ENCODE assay signal across 8 mouse cellular contexts in genomic region chr1:138385156-138385841, GRCm38 (mm10).
DNase-seq lines count a peak whose midpoint lies in the region; ATAC-seq and TF ChIP-seq lines count a peak whose summit lies in the region.

No protein-coding gene starts in this region.

- TF ChIP-seq CTCF in stomach, postnatal 0 days (IDR thresholded peaks at IDR 0.05; ENCODE audit: low read depth) = no peak

- H3K4me1 ChIP-seq in stomach, embryonic 14.5 days (ENCODE audit: control insufficient read depth, insufficient read depth, low read length) = no peaks in the 10 kb centered on the region
- no peaks in the 10 kb centered on the region for H3K4me1 ChIP-seq in stomach, postnatal 0 days (replicated peaks; ENCODE audit: control insufficient read depth, insufficient read depth)
- 0 out of 2 replicates have a peak, but pooled peaks cover 3% of the 10 kb centered on the region for H3K4me1 ChIP-seq in limb, embryonic 11.5 days (ENCODE audit: control insufficient read depth, insufficient read depth, low read length)
- no peaks in the 10 kb centered on the region for H3K4me1 ChIP-seq in stomach, embryonic 15.5 days

- no peaks in the 10 kb centered on the region for H3K9me3 ChIP-seq in stomach, embryonic 14.5 days (ENCODE audit: control insufficient read depth, low read depth, low read length)
- H3K9me3 ChIP-seq in stomach, postnatal 0 days (ENCODE audit: control insufficient read depth, low read length) = no peaks in the 10 kb centered on the region
- no peaks in the 10 kb centered on the region for H3K9me3 ChIP-seq in limb, embryonic 11.5 days (ENCODE audit: control insufficient read depth, low read length)
- no peaks in the 10 kb centered on the region for H3K9me3 ChIP-seq in stomach, embryonic 15.5 days

- H3K27me3 ChIP-seq in stomach, embryonic 14.5 days (ENCODE audit: control insufficient read depth, insufficient read depth, low read length) = no peaks in the 10 kb centered on the region
- no peaks in the 10 kb centered on the region for H3K27me3 ChIP-seq in stomach, postnatal 0 days (ENCODE audit: control insufficient read depth, insufficient read depth, low read length)
- H3K27me3 ChIP-seq in limb, embryonic 11.5 days (ENCODE audit: control insufficient read depth, insufficient read depth, low read length) = no peaks in the 10 kb centered on the region
- H3K27me3 ChIP-seq in stomach, embryonic 15.5 days (replicated peaks) = no peaks in the 10 kb centered on the region

- H3K36me3 ChIP-seq in stomach, embryonic 14.5 days (ENCODE audit: control insufficient read depth, insufficient read depth, low read length) = no peaks in the 10 kb centered on the region
- H3K36me3 ChIP-seq in stomach, postnatal 0 days (ENCODE audit: control insufficient read depth, insufficient read depth, low read length) = no peaks in the 10 kb centered on the region
- no peaks in the 10 kb centered on the region for H3K36me3 ChIP-seq in limb, embryonic 11.5 days (ENCODE audit: control insufficient read depth, insufficient read depth, low read length)
- no peaks in the 10 kb centered on the region for H3K36me3 ChIP-seq in stomach, embryonic 15.5 days

- intact Hi-C loops in left cerebral cortex, postnatal 25 days (cut with DNase I) = no loop called here

- no peak overlapping the region for H3K4me3 ChIP-seq in stomach, embryonic 14.5 days (ENCODE audit: low read depth, low read length)
- H3K4me3 ChIP-seq in stomach, postnatal 0 days (ENCODE audit: low read depth, low read length) = no peak overlapping the region
- H3K4me3 ChIP-seq in limb, embryonic 11.5 days (ENCODE audit: low read depth, low read length) = no peak overlapping the region
- H3K4me3 ChIP-seq in stomach, embryonic 15.5 days (replicated peaks) = no peak overlapping the region

- no peak for TF ChIP-seq EP300 in stomach, postnatal 0 days (optimal IDR thresholded peaks at IDR 0.05)

- no peak for ATAC-seq in stomach, embryonic 14.5 days (ENCODE audit: insufficient number of reproducible peaks, insufficient read depth, low FRiP score, low read depth)
- ATAC-seq in stomach, postnatal 0 days (ENCODE audit: low FRiP score, low TSS enrichment) = no peak
- peak; percentile 81 for ATAC-seq in limb, embryonic 11.5 days (ENCODE audit: insufficient number of reproducible peaks, low FRiP score, low TSS enrichment, low read depth)
- no peak for ATAC-seq in stomach, embryonic 15.5 days (ENCODE audit: insufficient read depth, low FRiP score, low read depth)

- DNase-seq in adrenal gland, postnatal 14 days = peak; percentile 5
- DNase-seq in adrenal gland, adult 2 months = no peak
- DNase-seq in stomach, postnatal 0 days (ENCODE audit: low spot score) = no peak
- DNase-seq in limb, embryonic 11.5 days (ENCODE audit: low spot score) = peak; percentile 83
- no peak for DNase-seq in frontal cortex, postnatal 14 days (ENCODE audit: low spot score in 2 of 2)
- DNase-seq in left cerebral cortex, postnatal 25 days (ENCODE audit: low spot score in 2 of 2) = no peak

- no peak overlapping the region for H3K9ac ChIP-seq in stomach, embryonic 14.5 days (replicated peaks; ENCODE audit: low read depth, low read length)
- H3K9ac ChIP-seq in stomach, postnatal 0 days (ENCODE audit: low read length) = no peak overlapping the region
- H3K9ac ChIP-seq in limb, embryonic 11.5 days (ENCODE audit: low read length) = no peak overlapping the region
- no peak overlapping the region for H3K9ac ChIP-seq in stomach, embryonic 15.5 days

- H3K4me2 ChIP-seq in stomach, embryonic 14.5 days (replicated peaks; ENCODE audit: low read depth, low read length) = peak overlapping the region; percentile 26; the same call in 1 of the 2 replicates
- no peak overlapping the region for H3K4me2 ChIP-seq in stomach, postnatal 0 days (replicated peaks; ENCODE audit: low read depth)
- H3K4me2 ChIP-seq in limb, embryonic 11.5 days (ENCODE audit: low read depth, severe bottlenecking) = peak overlapping the region; percentile 49
- peak overlapping the region; percentile 40 for H3K4me2 ChIP-seq in stomach, embryonic 15.5 days

- H3K27ac ChIP-seq in stomach, embryonic 14.5 days (ENCODE audit: low read length) = no peak overlapping the region
- H3K27ac ChIP-seq in stomach, postnatal 0 days (replicated peaks) = no peak overlapping the region
- no peak overlapping the region for H3K27ac ChIP-seq in limb, embryonic 11.5 days (replicated peaks; ENCODE audit: low read depth, low read length)
- H3K27ac ChIP-seq in stomach, embryonic 15.5 days = no peak overlapping the region

- 26% methylated on average over 19 of the region's 19 CpGs for WGBS in stomach, embryonic 14.5 days
- 43% methylated on average over 19 of the region's 19 CpGs for WGBS in stomach, postnatal 0 days
- 2% methylated on average over 19 of the region's 19 CpGs for WGBS in limb, embryonic 11.5 days
- WGBS in stomach, embryonic 15.5 days = 31% methylated on average over 19 of the region's 19 CpGs

Comparison
In these comparisons a context has a peak if more than half of its experiments do, and no peak if none do; other contexts are left out.
1. DNase-seq: peak in adrenal gland, postnatal 14 days (single experiment) and limb, embryonic 11.5 days (single experiment); none in adrenal gland, adult 2 months (single experiment), stomach, postnatal 0 days (single experiment), frontal cortex, postnatal 14 days (0 of 2) and left cerebral cortex, postnatal 25 days (0 of 2).